Mouse (Mus musculus) kidney, embryonic 14.5 days (tissue): Measurements from ENCODE around the gene Rhbdf2. TPM values are rescaled to one million over a fixed set of nuclear protein-coding genes. Genes with fewer than 3 reads are reported as not detected.
"Not testable (repeated sequence)": the region's sequence is repeated elsewhere in the genome, so short reads cannot be mapped to it uniquely, and the experiment has no call there.

Experiments used
- ATAC-seq: fragments of 200-750 bp; cut with Nextera tagmentation; 2 replicates; pipeline ENCODE4 v1.8.0; 2017; ENCODE audit warnings: moderate number of reproducible peaks, mild to moderate bottlenecking, moderate TSS enrichment, moderate library complexity; ENCODE audit not compliant: low FRiP score, low TSS enrichment
- H3K27ac ChIP-seq: fragments of 300-500 bp; sonication (generic); 2 replicates; pipeline ENCODE4 v1.5.1; 2014; ENCODE audit warnings: low read depth, mild to moderate bottlenecking, low read length, moderate library complexity, mixed read lengths
- H3K27me3 ChIP-seq: fragments of 300-500 bp; sonication (generic); 2 replicates; pipeline ENCODE4 v1.6.1; 2014; ENCODE audit warnings: mild to moderate bottlenecking, low read length; ENCODE audit not compliant: control insufficient read depth, insufficient read depth
- H3K36me3 ChIP-seq: fragments of 300-500 bp; sonication (generic); 2 replicates; pipeline ENCODE4 v1.6.1; 2014; ENCODE audit warnings: low read length, mixed read lengths; ENCODE audit not compliant: control insufficient read depth, insufficient read depth
- H3K4me1 ChIP-seq: fragments of 300-500 bp; sonication (generic); 2 replicates; pipeline ENCODE4 v1.6.1; 2014; ENCODE audit warnings: low read length, mixed read lengths; ENCODE audit not compliant: control insufficient read depth, insufficient read depth
- H3K4me2 ChIP-seq: fragments of 300-500 bp; sonication (generic); replicated peaks from 2 replicates; pipeline ENCODE4 v1.6.1; 2014; ENCODE audit warnings: low read depth, mild to moderate bottlenecking, low read length
- H3K4me3 ChIP-seq: fragments of 300-500 bp; sonication (generic); 2 replicates; pipeline ENCODE4 v1.5.1; 2014; ENCODE audit warnings: mild to moderate bottlenecking, low read length
- H3K9ac ChIP-seq: fragments of 300-500 bp; sonication (generic); 2 replicates; pipeline ENCODE4 v1.6.1; 2014; ENCODE audit warnings: low read depth, mild to moderate bottlenecking, low read length, moderate library complexity
- H3K9me3 ChIP-seq: fragments of 300-500 bp; sonication (generic); 2 replicates; pipeline ENCODE4 v1.6.1; 2016; ENCODE audit warnings: low read length; ENCODE audit not compliant: control insufficient read depth
- WGBS: fragments of 180-500 bp; shearing (Covaris S2); extraction: QIAGEN DNeasy Blood & Tissue Kit; methylation state at CpG from one replicate; pipeline ENCODE4 v1.1.7; 2014; 5-methylcytosine and 5-hydroxymethylcytosine counted together
- polyA plus RNA-seq: library from polyadenylated mRNA; unstranded; fragments of >200 nt; fragmentation: Nextera tagmentation; extraction: Ambion mirVana; gene quantifications from 2 replicates; pipeline ENCODE4 v1.2.1, GENCODE M21; 2014

The Rhbdf2 gene
- polyA plus RNA-seq, 1 experiment from 2014 or later, result 7.2 TPM

DNA sequence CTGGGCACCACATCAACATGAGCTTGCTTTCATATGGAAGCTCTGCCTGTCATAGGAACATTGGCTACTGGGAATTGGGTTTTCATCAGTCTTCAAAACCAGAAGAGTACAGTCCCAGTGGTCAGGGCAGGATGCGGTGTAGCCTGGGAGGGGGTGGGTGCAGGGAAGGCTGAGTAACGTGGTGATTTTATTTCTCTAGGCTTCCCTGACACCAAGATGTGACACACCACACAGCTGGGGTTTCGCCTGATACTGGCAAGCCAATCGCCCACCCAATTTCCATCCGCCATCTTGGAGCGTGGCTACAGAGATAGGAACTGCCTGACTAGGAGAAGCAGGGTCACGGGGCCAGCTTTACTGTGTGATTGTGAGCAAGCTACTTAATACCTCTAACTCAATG is 8.2 kb downstream of the Rhbdf2 start:
- WGBS, result 89% methylated on average over 7 of the region's 7 CpGs
- ATAC-seq, result no peak
- H3K4me3 ChIP-seq, result no peak overlapping the region
- no peaks in the 10 kb centered on the region for H3K9me3 ChIP-seq
- H3K9ac ChIP-seq, result no peak overlapping the region
- H3K27me3 ChIP-seq, result no peaks in the 10 kb centered on the region; the same call in 1 of the 2 replicates
- no peak overlapping the region for H3K27ac ChIP-seq
- H3K36me3 ChIP-seq, result no peaks in the 10 kb centered on the region
- H3K4me2 ChIP-seq, result no peak overlapping the region
- H3K4me1 ChIP-seq, result peaks cover 59% of the 10 kb centered on the region

DNA sequence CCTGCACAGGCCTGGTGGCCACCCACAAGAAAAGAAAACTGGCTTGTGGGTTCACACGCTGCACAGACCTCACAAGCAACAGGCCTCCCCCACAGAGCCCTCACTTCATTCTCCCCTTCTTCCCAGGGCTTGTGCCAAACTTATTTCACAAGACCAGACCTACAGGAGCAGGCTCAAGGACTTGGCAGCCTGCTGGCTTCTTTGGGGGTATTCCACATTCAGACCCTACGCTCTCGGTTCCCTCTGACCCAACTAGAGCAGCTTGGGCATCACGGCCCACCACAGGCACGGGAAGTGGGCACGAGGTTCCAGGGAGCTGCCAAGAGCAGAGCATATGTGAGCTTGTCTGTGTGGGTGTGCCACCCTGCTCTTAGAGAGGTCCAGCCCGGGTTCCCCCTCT is 9.2 kb downstream of the Rhbdf2 start:
- Histone ChIP-seq H3K9me3 (no peaks in the 10 kb centered on the region), H3K27me3 (no peaks in the 10 kb centered on the region), H3K4me1 (peaks cover 49% of the 10 kb centered on the region), H3K4me2 (no peak overlapping the region), H3K27ac (no peak overlapping the region), H3K4me3 (no peak overlapping the region), H3K36me3 (no peaks in the 10 kb centered on the region), H3K9ac (no peak overlapping the region)
- 82% methylated on average over 7 of the region's 7 CpGs for WGBS
- no peak for ATAC-seq

DNA sequence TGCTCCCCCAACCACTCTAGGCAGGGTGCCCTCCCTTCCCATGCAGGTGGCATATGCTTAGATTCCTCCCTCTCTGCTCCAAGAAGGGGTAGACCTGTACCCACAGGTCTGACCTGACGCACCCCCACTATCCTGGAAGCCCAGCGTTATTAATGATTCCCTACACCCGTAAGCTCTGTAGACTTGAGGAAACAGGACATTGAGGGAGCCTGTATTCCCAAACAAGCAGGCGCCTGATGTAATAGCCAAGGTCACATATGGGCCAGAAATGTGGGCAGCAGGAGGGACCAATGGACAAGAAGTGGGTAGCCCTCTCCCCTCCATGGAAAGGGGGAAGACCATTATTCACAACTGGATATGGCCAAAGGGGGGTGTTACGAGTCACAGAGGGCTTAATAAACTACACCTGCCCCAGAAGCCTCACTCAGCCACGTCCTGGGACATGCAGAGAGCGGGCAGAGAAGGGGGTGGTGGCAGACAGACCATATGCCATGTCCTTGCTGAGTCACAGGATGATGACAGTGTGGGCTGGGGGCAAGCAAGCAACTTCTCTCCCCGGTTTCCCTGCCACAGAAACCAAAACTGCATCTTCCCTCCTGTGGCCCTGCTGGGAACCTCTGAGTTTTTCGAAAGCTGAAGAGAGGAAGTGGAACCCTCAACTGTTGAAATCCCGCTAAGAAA is 10.2 kb downstream of the Rhbdf2 start:
- H3K9me3 ChIP-seq, result no peaks in the 10 kb centered on the region
- H3K4me3 ChIP-seq, result no peak overlapping the region
- WGBS, result 78% methylated on average over 10 of the region's 10 CpGs
- H3K27me3 ChIP-seq, result no peaks in the 10 kb centered on the region
- H3K36me3 ChIP-seq, result no peaks in the 10 kb centered on the region
- no peak overlapping the region for H3K9ac ChIP-seq
- ATAC-seq, result no peak
- peaks cover 39% of the 10 kb centered on the region for H3K4me1 ChIP-seq
- no peak overlapping the region for H3K4me2 ChIP-seq
- H3K27ac ChIP-seq, result no peak overlapping the region

DNA sequence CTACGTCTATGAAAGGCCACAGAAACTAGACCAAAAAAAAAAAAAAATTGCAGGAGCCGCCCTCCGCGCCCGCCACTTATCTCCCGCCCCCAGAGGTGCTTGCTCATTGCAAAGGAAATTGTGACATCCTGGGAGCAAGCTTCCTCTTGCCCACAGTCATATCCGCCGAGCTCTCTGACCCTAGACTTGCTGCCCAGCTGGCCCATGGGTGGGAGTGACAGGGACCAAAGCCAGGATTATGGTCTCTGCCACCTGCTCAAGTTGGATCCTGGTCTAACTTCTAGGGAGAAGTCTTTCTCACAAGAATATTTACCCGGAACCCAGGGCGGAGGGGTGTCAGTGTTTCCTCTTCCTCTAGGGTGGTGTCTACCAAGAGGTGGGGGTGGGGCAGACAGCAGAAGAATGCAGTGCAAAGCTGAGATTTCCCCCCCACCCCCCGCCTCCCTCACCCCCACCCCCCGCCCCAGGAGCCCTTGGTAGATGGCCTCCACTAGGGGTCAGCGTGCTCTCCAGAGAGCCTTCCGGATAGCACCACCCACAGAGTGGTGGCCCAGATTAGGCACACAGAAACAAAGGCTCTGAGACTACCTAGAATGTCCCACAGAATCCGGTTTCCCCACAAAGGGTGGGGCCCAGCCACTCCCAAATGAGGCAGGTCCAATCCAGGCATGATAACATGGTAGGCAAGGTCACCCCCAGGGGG is 10.9 kb downstream of the Rhbdf2 start:
- no peak overlapping the region for H3K9ac ChIP-seq
- WGBS, result 39% methylated on average over 15 of the region's 15 CpGs
- H3K27me3 ChIP-seq, result no peaks in the 10 kb centered on the region
- H3K27ac ChIP-seq, result no peak overlapping the region
- no peak overlapping the region for H3K4me2 ChIP-seq
- no peaks in the 10 kb centered on the region for H3K36me3 ChIP-seq
- peaks cover 34% of the 10 kb centered on the region for H3K4me1 ChIP-seq
- ATAC-seq, result peak; percentile 28; the same call in 1 of the 2 replicates
- no peaks in the 10 kb centered on the region for H3K9me3 ChIP-seq
- no peak overlapping the region for H3K4me3 ChIP-seq

DNA sequence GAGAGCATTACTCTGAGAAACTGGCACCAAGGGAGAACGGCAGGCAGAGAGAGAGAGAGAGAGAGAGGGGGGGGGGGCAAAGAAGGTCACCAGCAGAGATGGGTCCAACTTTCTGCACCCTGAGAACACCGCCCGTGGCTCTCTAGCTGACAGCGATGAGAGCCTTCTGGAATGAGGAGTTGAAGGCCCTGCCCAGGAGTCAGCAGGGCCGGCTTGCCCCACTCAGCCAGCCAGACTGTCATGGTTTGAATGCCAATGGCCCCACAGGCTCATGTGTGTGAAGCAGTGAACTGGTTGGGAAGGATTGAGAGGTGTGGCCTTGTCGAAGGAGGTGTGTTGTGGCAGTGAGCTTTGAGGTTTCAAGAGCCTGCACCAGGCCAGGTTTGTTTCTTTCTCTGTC is 13.6 kb downstream of the Rhbdf2 start:
- H3K36me3 ChIP-seq, result no peaks in the 10 kb centered on the region
- no peak overlapping the region for H3K4me2 ChIP-seq
- WGBS, result 86% methylated on average over 6 of the region's 6 CpGs
- H3K4me1 ChIP-seq, result peaks cover 16% of the 10 kb centered on the region
- no peaks in the 10 kb centered on the region for H3K9me3 ChIP-seq
- no peak overlapping the region for H3K9ac ChIP-seq
- no peak overlapping the region for H3K27ac ChIP-seq
- no peaks in the 10 kb centered on the region for H3K27me3 ChIP-seq
- no peak for ATAC-seq
- H3K4me3 ChIP-seq, result no peak overlapping the region

DNA sequence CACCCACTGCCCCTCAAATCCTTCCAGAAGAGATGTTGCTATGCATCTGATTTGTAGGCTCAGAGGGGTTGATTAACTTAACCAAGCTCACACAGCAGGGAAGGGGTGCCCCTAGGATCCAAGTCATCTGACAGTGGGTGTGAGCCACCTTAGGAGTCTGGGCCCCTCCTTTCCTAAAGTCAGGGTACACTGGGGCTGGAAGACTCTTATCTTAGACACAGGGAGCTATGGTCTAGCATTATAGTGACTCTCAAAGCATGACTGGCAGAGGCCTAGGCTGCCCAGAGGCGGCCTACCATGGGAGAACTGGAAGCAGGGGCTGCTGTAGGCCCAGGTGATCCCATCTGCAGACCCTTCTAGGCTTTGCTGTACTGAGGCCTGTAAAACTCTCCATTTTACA is 14.3 kb downstream of the Rhbdf2 start:
- Histone ChIP-seq H3K4me3 (no peak overlapping the region), H3K27ac (no peak overlapping the region), H3K9me3 (no peaks in the 10 kb centered on the region), H3K4me1 (peaks cover 16% of the 10 kb centered on the region), H3K4me2 (no peak overlapping the region), H3K9ac (no peak overlapping the region), H3K36me3 (no peaks in the 10 kb centered on the region), H3K27me3 (no peaks in the 10 kb centered on the region)
- WGBS, result 96% methylated on average over 1 of the region's 1 CpGs
- no peak for ATAC-seq

DNA sequence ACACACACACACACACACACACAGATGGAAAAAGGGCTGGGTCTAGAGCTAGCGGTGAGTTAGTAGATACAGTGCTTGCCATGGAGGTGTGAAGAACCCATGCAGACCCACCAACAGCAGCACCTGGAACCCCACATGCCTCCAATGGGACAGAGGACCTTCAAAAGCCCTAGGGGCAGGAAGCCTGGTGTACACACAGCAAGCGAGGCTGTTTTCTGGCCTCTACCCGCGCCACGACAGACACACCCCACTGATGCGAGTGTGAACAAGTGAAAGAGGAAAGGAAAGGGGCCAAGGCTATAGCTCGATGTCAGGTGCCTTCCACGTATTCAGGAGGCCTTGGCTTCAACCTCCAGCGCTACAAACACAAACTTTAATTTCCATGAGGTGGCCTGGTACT is 14.9 kb downstream of the Rhbdf2 start:
- H3K27me3 ChIP-seq, result no peaks in the 10 kb centered on the region
- WGBS, result 91% methylated on average over 9 of the region's 9 CpGs
- no peak overlapping the region for H3K4me3 ChIP-seq
- H3K4me2 ChIP-seq, result no peak overlapping the region
- H3K36me3 ChIP-seq, result 0 out of 2 replicates have a peak, but pooled peaks cover under 1% of the 10 kb centered on the region
- H3K27ac ChIP-seq, result no peak overlapping the region
- peaks cover 16% of the 10 kb centered on the region for H3K4me1 ChIP-seq
- no peak overlapping the region for H3K9ac ChIP-seq
- H3K9me3 ChIP-seq, result no peaks in the 10 kb centered on the region
- no peak for ATAC-seq

DNA sequence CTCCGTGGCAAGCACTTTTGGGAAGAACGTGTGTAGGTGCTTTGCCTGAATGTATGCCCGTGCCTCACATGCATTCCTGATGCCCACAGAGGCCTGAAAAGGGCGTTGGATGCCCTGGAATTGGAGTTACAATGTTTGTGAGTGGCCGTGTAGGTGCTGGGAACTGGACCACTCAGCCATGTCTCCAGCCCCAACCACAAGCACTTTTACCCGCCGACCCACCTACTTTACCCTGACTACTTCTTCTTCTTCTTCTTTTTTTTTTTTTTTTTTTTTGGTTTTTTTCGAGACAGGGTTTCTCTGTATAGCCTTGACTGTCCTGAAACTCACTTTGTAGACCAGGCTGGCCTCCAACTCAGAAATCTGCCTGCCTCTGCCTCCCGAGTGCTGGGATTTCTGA is 15.7 kb downstream of the Rhbdf2 start:
- 85% methylated on average over 9 of the region's 9 CpGs for WGBS
- not testable (repeated sequence) for H3K9ac ChIP-seq, H3K27ac ChIP-seq, H3K36me3 ChIP-seq, H3K27me3 ChIP-seq, ATAC-seq, H3K9me3 ChIP-seq, H3K4me3 ChIP-seq, H3K4me2 ChIP-seq
- peaks cover 10% of the 10 kb centered on the region for H3K4me1 ChIP-seq

DNA sequence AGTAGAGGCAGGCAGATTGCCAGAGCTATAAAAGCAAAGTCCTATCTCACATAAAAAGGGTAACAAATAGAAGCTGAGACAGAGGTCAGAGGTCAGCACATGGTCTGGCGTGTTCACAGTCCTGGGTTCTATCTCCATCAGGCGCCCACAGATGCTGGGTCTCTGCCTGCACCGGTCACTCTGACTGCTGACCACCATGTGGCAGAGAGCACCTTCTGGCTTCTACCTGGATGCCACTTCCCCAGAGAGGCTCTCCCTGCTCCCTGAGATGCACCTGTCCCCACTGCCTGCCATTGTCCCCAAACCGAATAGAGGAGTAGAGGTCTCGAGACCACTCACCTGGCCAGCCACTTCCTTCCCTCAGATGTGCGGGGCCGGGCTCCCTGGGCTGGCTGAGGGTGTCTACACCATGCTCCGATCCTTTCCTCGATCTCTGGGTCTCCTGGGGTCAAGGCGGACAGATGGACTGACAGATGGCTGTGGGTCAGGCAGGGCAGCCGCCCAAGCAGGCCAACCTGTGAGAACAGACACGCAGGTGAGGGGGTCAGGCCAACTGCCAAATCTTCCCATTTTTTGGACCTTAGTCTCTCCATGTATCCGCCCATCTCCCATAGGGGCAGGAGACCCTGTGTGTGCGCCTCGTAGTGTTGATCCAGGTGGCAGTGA is 16.7 kb downstream of the Rhbdf2 start:
- Histone ChIP-seq H3K27me3 (no peaks in the 10 kb centered on the region), H3K4me2 (no peak overlapping the region), H3K4me1 (no peaks in the 10 kb centered on the region), H3K36me3 (peaks cover 12% of the 10 kb centered on the region), H3K9ac (no peak overlapping the region), H3K4me3 (no peak overlapping the region), H3K27ac (no peak overlapping the region), H3K9me3 (no peaks in the 10 kb centered on the region)
- no peak for ATAC-seq
- 78% methylated on average over 15 of the region's 15 CpGs for WGBS
